Mouse (Mus musculus) adrenal gland, postnatal 14 days (tissue): Measurements from ENCODE around the gene Adamts5. TPM values are rescaled to one million over a fixed set of nuclear protein-coding genes. Genes with fewer than 3 reads are reported as not detected.

ENCODE experiments used
- DNase-seq: peaks from one replicate; pipeline ENCODE4 v3.0.0; 2021; ENCODE audit warnings: mixed read lengths
- total RNA-seq: library from RNA; stranded (reverse); gene quantifications from 2 replicates; pipeline ENCODE4 v1.2.3, GENCODE M21; 2021

The Adamts5 gene
- total RNA-seq, 1 experiment from 2014 or later: 10.2 TPM

DNA sequence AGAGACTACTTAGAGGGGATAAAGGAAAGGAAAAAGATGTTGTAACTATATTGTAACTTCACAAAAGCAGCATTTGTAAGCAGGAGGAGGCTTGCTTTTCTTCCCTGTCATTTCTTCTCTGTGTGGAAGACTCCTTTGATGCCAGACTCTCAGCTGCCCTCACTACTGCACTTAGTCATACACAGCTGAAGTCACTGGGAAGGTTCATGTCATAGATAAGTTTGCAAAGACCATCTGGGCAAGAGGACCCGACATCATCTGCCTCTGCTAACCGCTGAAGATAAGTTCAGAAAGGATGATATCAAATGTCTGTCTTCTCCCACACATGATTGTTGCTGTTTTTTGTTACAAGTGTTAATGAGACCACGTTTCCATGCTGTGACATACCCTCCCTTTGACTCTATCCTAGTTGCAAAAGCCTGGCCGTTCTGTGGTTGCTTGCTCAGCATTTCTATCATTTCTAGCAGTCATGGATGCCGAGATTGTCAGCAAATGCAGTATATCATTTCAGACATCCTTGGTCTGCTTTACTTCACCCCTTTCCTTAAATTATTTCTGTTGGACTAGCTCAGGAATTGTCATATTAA, 79.2 kb downstream of the Adamts5 start:
- DNase-seq: no peak

DNA sequence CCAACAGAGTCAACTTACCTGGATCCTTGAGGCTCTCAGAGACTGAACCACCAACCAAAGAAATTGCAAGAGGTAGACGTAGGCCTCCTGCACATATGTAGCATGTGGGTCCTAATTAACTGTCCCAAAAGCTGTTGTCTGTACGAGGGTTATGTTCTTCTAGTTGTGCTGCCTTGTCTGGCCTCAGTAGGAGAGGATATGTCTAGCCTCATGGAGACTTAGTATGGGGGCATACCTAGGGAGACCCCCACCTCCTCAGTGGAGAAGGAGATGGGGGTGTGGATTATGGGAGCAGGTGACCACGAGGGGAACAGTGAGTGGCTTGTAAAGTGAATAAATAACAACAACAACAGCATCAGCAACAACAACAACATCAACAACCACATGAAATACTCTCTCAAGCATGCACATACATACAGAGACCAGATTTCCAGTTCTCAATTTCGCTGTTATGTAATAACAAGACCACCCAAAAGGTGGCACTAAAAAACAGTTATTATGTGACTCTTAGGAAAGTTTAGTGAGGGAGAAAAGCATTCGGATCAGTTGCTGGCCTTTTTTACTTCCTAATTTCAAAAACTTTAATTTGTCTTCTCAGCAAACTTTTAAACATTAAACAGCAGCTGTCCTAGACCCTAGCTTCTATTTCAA, 81.7 kb downstream of the Adamts5 start:
- DNase-seq: no peak

DNA sequence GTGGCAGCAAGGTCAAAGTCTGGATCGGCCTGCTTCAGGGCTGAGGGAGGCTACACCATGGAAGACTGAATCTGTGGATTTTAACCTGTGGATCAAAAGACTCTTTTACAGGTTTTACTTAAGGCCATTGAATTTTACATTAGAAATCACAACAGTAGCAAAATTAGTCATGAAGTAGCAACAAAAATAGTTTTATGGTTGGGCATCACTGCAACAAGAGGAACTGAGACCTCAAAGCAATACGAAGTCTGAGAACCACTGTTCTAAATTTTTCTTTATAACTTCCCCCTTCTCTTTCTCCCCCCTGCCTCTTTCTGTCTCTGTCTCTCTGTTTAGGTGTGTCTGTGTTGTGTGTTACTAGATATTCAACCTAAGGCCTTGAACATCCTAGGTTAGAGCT, 87.5 kb downstream of the Adamts5 start:
- DNase-seq: no peak

DNA sequence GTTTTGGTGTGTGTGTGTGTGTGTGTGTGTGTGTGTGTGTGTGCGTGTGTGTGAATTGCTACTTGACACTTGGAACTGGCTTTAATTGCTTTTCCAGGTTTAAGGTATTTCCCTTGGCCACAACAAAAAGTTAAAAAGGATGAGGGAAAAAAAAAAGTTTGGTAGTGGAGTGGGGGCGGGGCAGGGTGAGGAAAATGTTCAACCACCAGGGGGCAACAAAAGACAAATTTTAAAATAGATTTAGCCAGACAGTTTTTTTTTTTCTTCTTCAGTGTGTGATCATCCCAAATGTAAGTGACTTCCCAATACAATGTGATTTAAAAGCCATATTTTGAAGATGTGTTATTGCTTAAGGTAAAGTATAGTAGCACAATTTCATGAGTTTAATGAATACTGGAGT, 94.0 kb downstream of the Adamts5 start:
- peak; percentile 72 for DNase-seq

DNA sequence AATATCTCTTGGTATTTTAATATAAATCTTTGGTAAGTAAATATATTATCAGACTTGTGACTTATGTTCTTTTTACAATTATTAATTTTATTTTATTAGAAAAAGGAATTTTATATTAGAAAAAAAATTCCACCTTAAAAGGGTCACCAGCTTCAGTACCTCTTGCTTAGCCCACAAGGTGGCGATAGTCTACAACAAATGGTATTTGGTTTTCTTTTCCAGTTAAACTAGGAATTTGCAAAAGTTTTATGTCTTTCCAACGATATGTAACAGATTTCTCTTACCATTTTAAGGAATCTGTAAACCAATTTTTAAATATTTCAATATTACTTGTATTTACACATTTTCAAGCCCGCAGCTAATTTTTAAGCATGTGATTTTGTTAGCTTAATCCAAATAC, 94.6 kb downstream of the Adamts5 start:
- DNase-seq: peak; percentile 70

Other genes with a start within 250 kb of the Adamts5 start
- gene Adamts1, start 98.7 kb downstream of the Adamts5 start, total RNA-seq: 34.2 and 42.8 TPM in 2 replicates